Mouse (Mus musculus): ENCODE measurements around the gene Kcnj12. TPM values are rescaled to one million over a fixed set of nuclear protein-coding genes. Genes with fewer than 3 reads are reported as not detected.

Gene Kcnj12
- polyA plus RNA-seq, 1 experiment: 0.08 TPM

DNA sequence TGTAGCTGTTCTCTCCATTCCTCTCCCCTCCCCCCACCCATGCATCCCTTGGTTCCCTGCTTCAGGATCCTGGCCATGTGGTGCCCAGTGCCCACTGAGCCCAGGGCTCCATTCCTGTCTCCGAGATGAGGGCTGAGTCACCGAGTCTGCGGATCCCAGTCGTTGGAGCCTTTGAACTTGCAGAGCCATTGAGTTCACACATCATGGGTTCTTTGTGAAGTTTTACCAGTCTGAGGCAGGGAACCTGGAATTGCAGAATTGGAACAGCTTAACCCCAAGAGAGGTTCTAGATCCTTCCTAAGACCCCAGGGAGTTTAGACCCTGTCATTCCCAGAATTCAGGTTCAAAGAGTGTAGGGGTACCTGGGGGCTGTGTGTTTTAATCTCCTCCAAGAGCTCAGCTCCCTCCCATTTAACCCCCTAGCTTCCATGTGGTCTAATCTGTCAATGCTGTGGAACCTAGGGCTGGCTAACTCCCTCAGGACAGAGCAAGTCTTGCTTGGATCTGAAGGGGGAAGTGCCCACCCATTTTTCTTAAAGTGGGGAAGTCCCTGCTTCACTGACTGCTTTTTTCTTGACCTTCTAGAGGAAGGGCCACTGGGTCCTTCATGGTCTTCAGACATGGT lies 6.9 kb downstream of the Kcnj12 start:
- TF ChIP-seq GATA1 (IDR thresholded peaks at IDR 0.05; ENCODE audit: low read length): no peak
- TF ChIP-seq TAL1 (IDR thresholded peaks at IDR 0.05; ENCODE audit: low read length): no peak
- Histone ChIP-seq H3K4me1 (ENCODE audit: control insufficient read depth) (no peaks in the 10 kb centered on the region), H3K9me3 (ENCODE audit: control insufficient read depth, low read length) (no peaks in the 10 kb centered on the region), H3K27me3 (ENCODE audit: control insufficient read depth) (peaks cover 14% of the 10 kb centered on the region), H3K4me3 (replicated peaks) (no peak overlapping the region), H3K36me3 (ENCODE audit: control insufficient read depth) (no peaks in the 10 kb centered on the region)

DNA sequence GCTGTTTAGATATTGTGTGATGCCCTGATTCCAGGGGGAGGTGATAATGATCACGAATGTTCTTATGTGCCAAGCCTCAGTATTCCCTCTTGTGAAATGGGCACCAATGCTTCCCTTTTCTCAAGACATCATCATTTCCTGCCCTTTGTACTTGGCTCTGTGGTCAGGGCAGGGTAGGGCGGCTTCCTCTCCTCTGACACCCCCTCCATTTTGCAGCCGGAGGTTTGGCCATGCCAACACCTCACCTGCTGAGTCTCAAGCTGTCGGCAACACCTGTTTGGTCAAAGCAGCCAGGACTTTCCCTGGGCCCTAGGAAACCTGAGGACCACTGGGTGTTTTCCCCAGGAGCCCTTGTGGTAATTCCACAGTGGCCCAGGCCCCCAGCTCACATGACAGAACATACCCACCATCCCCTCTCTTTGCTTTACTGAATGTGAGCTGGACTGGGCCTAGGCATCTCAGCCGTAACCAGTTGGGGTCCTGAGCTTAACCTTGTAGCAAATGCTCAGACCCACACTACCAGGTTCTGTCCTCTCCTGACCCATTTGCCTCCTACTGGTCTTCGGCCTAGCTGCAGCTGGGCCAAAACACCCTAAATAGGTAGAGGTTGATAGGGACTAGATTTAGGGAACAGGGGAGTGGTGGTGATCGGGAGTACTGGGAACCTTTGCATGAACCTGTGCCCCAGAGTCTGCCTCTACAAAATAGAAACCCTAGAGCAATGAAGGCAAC lies 7.7 kb downstream of the Kcnj12 start:
- TF ChIP-seq TAL1 (IDR thresholded peaks at IDR 0.05; ENCODE audit: low read length) (no peak), GATA1 (IDR thresholded peaks at IDR 0.05; ENCODE audit: low read length) (no peak)
- no peaks in the 10 kb centered on the region for H3K9me3 ChIP-seq (ENCODE audit: control insufficient read depth, low read length)
- H3K27me3 ChIP-seq (ENCODE audit: control insufficient read depth): peaks cover 6% of the 10 kb centered on the region
- no peaks in the 10 kb centered on the region for H3K36me3 ChIP-seq (ENCODE audit: control insufficient read depth)
- H3K4me3 ChIP-seq (replicated peaks): no peak overlapping the region
- H3K4me1 ChIP-seq (ENCODE audit: control insufficient read depth): no peaks in the 10 kb centered on the region

DNA sequence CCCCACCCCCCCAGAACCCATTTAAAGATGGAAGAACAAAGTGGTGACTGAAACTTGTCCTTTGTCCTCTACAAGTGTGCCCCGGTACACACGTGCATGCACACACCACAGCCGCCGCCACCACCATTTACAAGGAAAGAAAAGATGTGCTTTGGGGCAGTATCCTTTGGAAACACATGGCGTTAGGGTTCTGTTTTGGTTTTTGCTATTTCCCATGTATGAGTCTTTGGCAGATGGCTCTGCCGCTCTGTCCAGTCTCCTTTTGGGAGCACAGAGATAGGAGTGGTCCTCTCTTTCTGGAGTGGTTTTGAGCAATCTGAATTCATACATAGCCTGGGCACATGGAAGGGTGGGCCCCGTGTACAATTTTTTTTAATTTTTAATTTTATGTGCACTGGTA lies 8.8 kb downstream of the Kcnj12 start:
- no peak overlapping the region for H3K4me3 ChIP-seq (replicated peaks)
- TF ChIP-seq GATA1 (IDR thresholded peaks at IDR 0.05; ENCODE audit: low read length) (no peak), TAL1 (IDR thresholded peaks at IDR 0.05; ENCODE audit: low read length) (no peak)
- no peaks in the 10 kb centered on the region for H3K9me3 ChIP-seq (ENCODE audit: control insufficient read depth, low read length)
- no peaks in the 10 kb centered on the region for H3K36me3 ChIP-seq (ENCODE audit: control insufficient read depth)
- peaks cover 1% of the 10 kb centered on the region; the same call in 1 of the 2 replicates for H3K27me3 ChIP-seq (ENCODE audit: control insufficient read depth)
- H3K4me1 ChIP-seq (ENCODE audit: control insufficient read depth): no peaks in the 10 kb centered on the region

DNA sequence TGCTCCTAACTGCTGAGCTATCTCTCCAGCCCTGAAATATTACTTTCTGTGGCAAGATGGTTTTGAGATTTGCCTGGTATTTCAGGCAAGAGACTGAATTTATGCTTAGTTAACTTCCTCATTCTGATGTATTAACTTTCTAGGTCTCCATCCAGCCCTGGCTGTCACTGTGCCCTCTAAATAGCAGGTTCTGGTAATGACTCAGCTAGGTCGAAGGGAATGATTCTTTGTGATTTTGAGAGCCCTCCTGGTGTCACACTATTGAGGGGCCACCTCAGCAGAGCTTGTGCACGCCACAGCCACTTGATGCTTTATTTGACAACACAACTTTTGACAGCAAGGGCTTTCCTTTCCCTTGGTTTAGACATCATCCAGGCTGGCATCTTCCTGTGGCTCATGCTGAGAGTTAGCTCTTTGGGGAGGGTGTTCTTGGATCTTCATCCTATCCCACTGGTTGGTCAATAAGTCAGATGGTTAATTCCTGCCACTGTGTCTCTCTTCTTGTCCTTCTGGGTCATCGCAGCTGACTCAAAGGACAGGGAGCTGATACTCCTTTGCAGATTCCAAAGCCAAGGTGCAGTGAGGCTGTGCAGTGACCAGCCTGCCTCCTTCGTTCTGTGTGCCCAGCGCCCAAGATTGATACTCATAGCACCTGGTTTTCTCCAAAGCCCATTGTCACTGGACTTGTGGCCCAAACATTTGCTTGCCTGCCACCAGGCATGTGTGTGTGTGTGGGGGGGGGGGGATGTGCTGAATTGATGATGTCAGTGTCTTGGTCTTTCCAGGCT lies 9.5 kb downstream of the Kcnj12 start:
- no peaks in the 10 kb centered on the region for H3K9me3 ChIP-seq (ENCODE audit: control insufficient read depth, low read length)
- TF ChIP-seq GATA1 (IDR thresholded peaks at IDR 0.05; ENCODE audit: low read length) (no peak), TAL1 (IDR thresholded peaks at IDR 0.05; ENCODE audit: low read length) (no peak)

DNA sequence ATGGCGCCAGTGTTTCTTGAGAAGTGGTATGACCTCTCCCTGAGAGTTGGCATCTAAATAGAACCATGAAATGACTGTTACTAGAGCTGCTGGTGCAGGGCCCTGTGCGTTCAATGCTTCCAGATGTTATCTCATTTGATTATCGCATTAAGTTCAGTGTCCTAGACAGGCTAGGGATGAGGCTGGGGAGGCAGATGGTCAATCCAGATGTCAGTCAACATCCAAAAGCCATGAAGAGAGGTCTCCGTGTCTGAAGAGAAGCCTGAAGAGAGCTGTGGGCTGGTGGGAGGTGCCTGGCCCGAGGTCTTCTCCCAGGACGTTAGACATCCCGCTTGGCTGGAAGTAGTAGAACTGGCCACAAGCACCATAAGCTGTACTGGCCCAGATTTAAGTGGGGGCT lies 10.1 kb downstream of the Kcnj12 start:
- Histone ChIP-seq H3K36me3 (ENCODE audit: control insufficient read depth) (no peaks in the 10 kb centered on the region), H3K4me1 (ENCODE audit: control insufficient read depth) (no peaks in the 10 kb centered on the region), H3K9me3 (ENCODE audit: control insufficient read depth, low read length) (no peaks in the 10 kb centered on the region), H3K4me3 (replicated peaks) (no peak overlapping the region), H3K27me3 (ENCODE audit: control insufficient read depth) (no peaks in the 10 kb centered on the region)
- TF ChIP-seq GATA1 (IDR thresholded peaks at IDR 0.05; ENCODE audit: low read length) (no peak), TAL1 (IDR thresholded peaks at IDR 0.05; ENCODE audit: low read length) (no peak)

More for the DNA sequence above, 9.5 kb downstream of the Kcnj12 start:
- Histone ChIP-seq H3K4me1 (ENCODE audit: control insufficient read depth) (no peaks in the 10 kb centered on the region), H3K4me3 (replicated peaks) (no peak overlapping the region), H3K27me3 (ENCODE audit: control insufficient read depth) (no peaks in the 10 kb centered on the region), H3K36me3 (ENCODE audit: control insufficient read depth) (no peaks in the 10 kb centered on the region)

DNA sequence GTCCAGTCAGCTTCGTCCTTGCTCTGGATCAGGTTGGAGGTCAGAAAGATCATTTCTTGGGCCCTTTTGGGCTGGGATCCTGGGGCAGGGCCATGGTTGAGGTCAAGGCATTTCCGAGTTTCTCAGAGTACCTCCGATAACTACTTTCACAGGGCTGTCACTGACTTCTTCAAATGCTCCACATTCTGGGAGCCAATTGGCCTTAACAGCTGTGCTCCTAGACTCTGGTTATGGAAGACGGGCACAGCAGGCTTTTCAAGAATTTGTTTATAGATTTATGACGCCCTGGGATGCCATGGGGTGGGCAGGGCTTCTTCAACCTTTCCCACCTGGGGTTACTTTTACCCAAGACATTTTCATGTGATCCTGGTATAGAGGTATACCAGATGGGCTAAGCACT lies 10.8 kb downstream of the Kcnj12 start:
- Histone ChIP-seq H3K4me3 (replicated peaks) (no peak overlapping the region), H3K9me3 (ENCODE audit: control insufficient read depth, low read length) (no peaks in the 10 kb centered on the region), H3K27me3 (ENCODE audit: control insufficient read depth) (no peaks in the 10 kb centered on the region), H3K4me1 (ENCODE audit: control insufficient read depth) (no peaks in the 10 kb centered on the region), H3K36me3 (ENCODE audit: control insufficient read depth) (no peaks in the 10 kb centered on the region)
- TF ChIP-seq TAL1 (IDR thresholded peaks at IDR 0.05; ENCODE audit: low read length) (no peak), GATA1 (IDR thresholded peaks at IDR 0.05; ENCODE audit: low read length) (no peak)

DNA sequence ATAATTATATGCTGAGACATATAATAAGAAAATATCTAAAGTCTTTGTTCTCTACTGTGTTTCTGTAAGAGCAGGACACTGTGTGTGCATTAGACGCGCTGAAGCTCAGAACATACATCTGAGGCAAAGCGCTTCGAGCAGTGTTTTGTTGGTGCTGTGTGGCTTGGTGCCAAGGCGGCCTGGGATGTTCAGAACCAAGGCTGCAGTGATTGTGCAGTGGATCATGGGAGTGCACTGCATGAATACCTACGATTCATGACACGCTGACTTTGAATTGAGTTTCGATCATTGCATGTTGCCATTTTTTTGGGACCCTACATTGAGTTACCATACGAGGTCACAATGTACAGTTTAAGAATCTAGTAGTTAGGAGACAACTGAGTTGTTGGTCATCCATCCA lies 14.3 kb downstream of the Kcnj12 start:
- TF ChIP-seq TAL1 (IDR thresholded peaks at IDR 0.05; ENCODE audit: low read length) (no peak), GATA1 (IDR thresholded peaks at IDR 0.05; ENCODE audit: low read length) (no peak)
- Histone ChIP-seq H3K36me3 (ENCODE audit: control insufficient read depth) (no peaks in the 10 kb centered on the region), H3K9me3 (ENCODE audit: control insufficient read depth, low read length) (no peaks in the 10 kb centered on the region), H3K4me3 (replicated peaks) (no peak overlapping the region), H3K4me1 (ENCODE audit: control insufficient read depth) (no peaks in the 10 kb centered on the region), H3K27me3 (ENCODE audit: control insufficient read depth) (no peaks in the 10 kb centered on the region)

DNA sequence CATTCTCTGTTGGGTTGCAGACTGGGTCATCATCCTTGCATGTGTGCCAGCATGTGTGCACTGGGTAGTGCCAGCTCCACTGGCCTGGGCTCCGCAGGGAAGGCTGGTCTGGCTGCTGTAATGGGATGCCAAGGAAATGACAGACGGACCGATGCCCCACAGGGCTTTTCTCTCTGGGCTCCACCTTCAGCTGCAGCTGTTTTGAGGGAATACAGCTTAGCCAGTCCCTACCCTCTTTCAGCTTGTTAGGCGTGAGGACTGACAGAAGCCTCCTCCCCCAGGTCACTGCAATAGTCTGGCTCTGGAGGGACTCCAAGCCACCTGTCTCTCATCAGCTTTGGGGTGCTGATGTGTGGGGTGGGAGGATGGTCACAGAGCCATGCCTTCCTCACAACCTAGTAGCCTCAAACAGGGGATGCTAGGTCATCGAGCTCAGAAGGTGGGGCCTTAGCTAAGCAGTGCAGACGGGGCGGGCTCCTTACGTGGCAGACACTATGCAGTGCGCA lies 16.0 kb downstream of the Kcnj12 start:
- peaks cover 9% of the 10 kb centered on the region for H3K4me1 ChIP-seq (ENCODE audit: control insufficient read depth)
- H3K27me3 ChIP-seq (ENCODE audit: control insufficient read depth): no peaks in the 10 kb centered on the region; the same call in 1 of the 2 replicates
- no peaks in the 10 kb centered on the region for H3K9me3 ChIP-seq (ENCODE audit: control insufficient read depth, low read length)
- H3K36me3 ChIP-seq (ENCODE audit: control insufficient read depth): no peaks in the 10 kb centered on the region
- no peak for TF ChIP-seq GATA1 (IDR thresholded peaks at IDR 0.05; ENCODE audit: low read length)
- no peak for TF ChIP-seq TAL1 (IDR thresholded peaks at IDR 0.05; ENCODE audit: low read length)
- H3K4me3 ChIP-seq (replicated peaks): no peak overlapping the region
